Mouse (Mus musculus): ENCODE data around the gene Cfap73. TPM values are rescaled to one million over a fixed set of nuclear protein-coding genes. Genes with fewer than 3 reads are reported as not detected.

The Cfap73 gene
- polyA plus RNA-seq, 1 experiment: 0.15 TPM

DNA sequence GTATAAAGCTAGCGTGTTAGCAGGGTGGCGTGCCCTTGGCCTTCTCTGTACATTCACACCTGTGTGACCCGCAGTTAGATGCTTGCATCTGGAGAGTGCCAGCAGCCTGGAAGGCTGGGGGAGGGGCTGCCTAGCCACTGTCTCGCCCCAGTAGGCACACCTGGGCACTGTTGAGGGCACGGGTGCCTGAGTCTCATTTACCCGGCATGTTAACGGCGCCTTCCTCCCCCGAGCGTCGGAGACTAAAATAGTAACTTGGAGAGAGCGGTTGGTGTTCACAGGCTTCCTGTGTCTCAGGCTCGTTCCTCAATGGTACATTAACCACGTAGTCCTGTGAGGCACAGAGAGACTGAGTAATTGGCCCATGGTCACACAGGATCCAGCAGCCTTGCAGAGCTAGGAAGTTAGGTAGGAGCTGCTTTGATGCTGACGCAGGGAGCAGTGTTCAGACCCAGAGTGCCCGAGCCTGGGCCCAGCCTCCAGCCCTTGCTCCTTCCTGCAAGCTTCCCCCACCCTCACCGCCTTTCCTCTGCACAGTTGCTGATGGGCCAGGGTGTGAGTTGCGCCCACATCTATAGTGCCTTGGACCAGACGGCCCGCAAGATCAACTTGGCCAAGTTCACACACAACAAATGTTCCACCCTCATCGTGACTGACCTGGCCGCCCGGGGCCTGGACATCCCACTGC, 12.8 kb downstream of the Cfap73 start:
- H3K27ac ChIP-seq (ENCODE audit: control insufficient read depth, insufficient read depth, low read length): peak overlapping the region; percentile 96
- peaks cover 37% of the 10 kb centered on the region for H3K36me3 ChIP-seq (ENCODE audit: control insufficient read depth, insufficient read depth, low read length)
- peak; percentile 91 for DNase-seq
- WGBS: 16% methylated on average over 23 of the region's 23 CpGs
- H3K4me1 ChIP-seq (replicated peaks; ENCODE audit: control insufficient read depth, insufficient read depth, low read length): peaks cover 42% of the 10 kb centered on the region
- no peaks in the 10 kb centered on the region for H3K27me3 ChIP-seq (ENCODE audit: control insufficient read depth, insufficient read depth, low read length)
- TF ChIP-seq POLR2A (IDR thresholded peaks at IDR 0.05; ENCODE audit: control insufficient read depth, extremely low read depth, insufficient read depth, low read length, poor library complexity): peak; percentile 70
- TF ChIP-seq CTCF (IDR thresholded peaks at IDR 0.05; ENCODE audit: borderline replicate concordance, control insufficient read depth, extremely low read depth, insufficient read depth, low read length, poor library complexity): no peak
- H3K4me3 ChIP-seq (ENCODE audit: control insufficient read depth, insufficient read depth, low read length): peak overlapping the region; percentile 81

- peak; percentile 94 for DNase-seq
- no peak for TF ChIP-seq POLR2A (IDR thresholded peaks at IDR 0.05; ENCODE audit: control insufficient read depth, extremely low read depth, insufficient read depth, low read length, poor library complexity)
- peak; percentile 97 for TF ChIP-seq CTCF (IDR thresholded peaks at IDR 0.05; ENCODE audit: borderline replicate concordance, control insufficient read depth, extremely low read depth, insufficient read depth, low read length, poor library complexity)
- Histone ChIP-seq H3K27me3 (ENCODE audit: control insufficient read depth, insufficient read depth, low read length) (no peaks in the 10 kb centered on the region), H3K27ac (ENCODE audit: control insufficient read depth, insufficient read depth, low read length) (peak overlapping the region; percentile 96), H3K36me3 (ENCODE audit: control insufficient read depth, insufficient read depth, low read length) (peaks cover 30% of the 10 kb centered on the region), H3K4me3 (ENCODE audit: control insufficient read depth, insufficient read depth, low read length) (peak overlapping the region; percentile 81), H3K4me1 (replicated peaks; ENCODE audit: control insufficient read depth, insufficient read depth, low read length) (peaks cover 42% of the 10 kb centered on the region)
- WGBS: 64% methylated on average over 18 of the region's 18 CpGs
Measured at GRCm38 (mm10) chr5:120620375-120621077, 13.5 kb downstream of the Cfap73 start.

DNA sequence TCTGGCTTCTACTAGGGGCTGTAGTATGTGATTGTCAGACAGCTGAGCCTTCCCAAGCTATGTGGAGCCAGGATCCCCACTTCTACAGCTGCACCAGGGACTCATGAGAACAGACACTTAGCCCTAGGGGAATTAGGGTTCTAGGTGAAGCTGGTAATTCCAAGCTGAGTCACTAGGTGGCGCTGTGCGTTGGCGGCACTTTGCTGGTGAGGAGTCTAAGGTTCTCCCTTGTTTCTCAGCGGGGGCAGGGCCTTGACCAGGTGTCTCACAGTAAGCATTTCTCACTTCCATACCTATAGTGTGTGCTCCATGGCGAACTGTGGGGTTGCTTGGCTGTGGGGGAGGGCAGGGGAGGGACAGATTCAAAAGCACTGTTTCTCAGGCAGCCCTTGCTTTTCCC, 14.8 kb downstream of the Cfap73 start:
- no peak overlapping the region for H3K27ac ChIP-seq (ENCODE audit: control insufficient read depth, insufficient read depth, low read length)
- WGBS: 27% methylated on average over 5 of the region's 5 CpGs
- H3K4me3 ChIP-seq (ENCODE audit: control insufficient read depth, insufficient read depth, low read length): no peak overlapping the region
- DNase-seq: peak; percentile 87
- no peaks in the 10 kb centered on the region for H3K27me3 ChIP-seq (ENCODE audit: control insufficient read depth, insufficient read depth, low read length)
- H3K36me3 ChIP-seq (ENCODE audit: control insufficient read depth, insufficient read depth, low read length): peaks cover 22% of the 10 kb centered on the region
- TF ChIP-seq CTCF (IDR thresholded peaks at IDR 0.05; ENCODE audit: borderline replicate concordance, control insufficient read depth, extremely low read depth, insufficient read depth, low read length, poor library complexity) (peak; percentile 87; the same call in 1 of the 2 replicates), POLR2A (IDR thresholded peaks at IDR 0.05; ENCODE audit: control insufficient read depth, extremely low read depth, insufficient read depth, low read length, poor library complexity) (no peak)
- peaks cover 42% of the 10 kb centered on the region for H3K4me1 ChIP-seq (replicated peaks; ENCODE audit: control insufficient read depth, insufficient read depth, low read length)

GRCm38 (mm10) chr5:120618778-120619177, 15.3 kb downstream of the Cfap73 start:
- Histone ChIP-seq H3K27ac (ENCODE audit: control insufficient read depth, insufficient read depth, low read length) (no peak overlapping the region), H3K36me3 (ENCODE audit: control insufficient read depth, insufficient read depth, low read length) (peaks cover 18% of the 10 kb centered on the region), H3K27me3 (ENCODE audit: control insufficient read depth, insufficient read depth, low read length) (no peaks in the 10 kb centered on the region), H3K4me3 (ENCODE audit: control insufficient read depth, insufficient read depth, low read length) (no peak overlapping the region), H3K4me1 (replicated peaks; ENCODE audit: control insufficient read depth, insufficient read depth, low read length) (peaks cover 44% of the 10 kb centered on the region)
- WGBS: 94% methylated on average over 12 of the region's 12 CpGs
- no peak for DNase-seq
- TF ChIP-seq POLR2A (IDR thresholded peaks at IDR 0.05; ENCODE audit: control insufficient read depth, extremely low read depth, insufficient read depth, low read length, poor library complexity) (no peak), CTCF (IDR thresholded peaks at IDR 0.05; ENCODE audit: borderline replicate concordance, control insufficient read depth, extremely low read depth, insufficient read depth, low read length, poor library complexity) (no peak)

GRCm38 (mm10) chr5:120615903-120616302, 18.1 kb downstream of the Cfap73 start:
- Histone ChIP-seq H3K4me3 (ENCODE audit: control insufficient read depth, insufficient read depth, low read length) (no peak overlapping the region), H3K36me3 (ENCODE audit: control insufficient read depth, insufficient read depth, low read length) (peaks cover 14% of the 10 kb centered on the region), H3K27me3 (ENCODE audit: control insufficient read depth, insufficient read depth, low read length) (no peaks in the 10 kb centered on the region), H3K27ac (ENCODE audit: control insufficient read depth, insufficient read depth, low read length) (no peak overlapping the region), H3K4me1 (replicated peaks; ENCODE audit: control insufficient read depth, insufficient read depth, low read length) (peaks cover 31% of the 10 kb centered on the region)
- TF ChIP-seq POLR2A (IDR thresholded peaks at IDR 0.05; ENCODE audit: control insufficient read depth, extremely low read depth, insufficient read depth, low read length, poor library complexity) (no peak), CTCF (IDR thresholded peaks at IDR 0.05; ENCODE audit: borderline replicate concordance, control insufficient read depth, extremely low read depth, insufficient read depth, low read length, poor library complexity) (no peak)
- DNase-seq: no peak
- WGBS: 98% methylated on average over 4 of the region's 4 CpGs

GRCm38 (mm10) chr5:120612822-120613604, 21.0 kb downstream of the Cfap73 start:
- TF ChIP-seq POLR2A (IDR thresholded peaks at IDR 0.05; ENCODE audit: control insufficient read depth, extremely low read depth, insufficient read depth, low read length, poor library complexity): peak; percentile 99
- peak; percentile 66 for TF ChIP-seq CTCF (IDR thresholded peaks at IDR 0.05; ENCODE audit: borderline replicate concordance, control insufficient read depth, extremely low read depth, insufficient read depth, low read length, poor library complexity)
- Histone ChIP-seq H3K36me3 (ENCODE audit: control insufficient read depth, insufficient read depth, low read length) (no peaks in the 10 kb centered on the region), H3K27ac (ENCODE audit: control insufficient read depth, insufficient read depth, low read length) (peak overlapping the region; percentile 51), H3K4me3 (ENCODE audit: control insufficient read depth, insufficient read depth, low read length) (peak overlapping the region; percentile 64), H3K4me1 (replicated peaks; ENCODE audit: control insufficient read depth, insufficient read depth, low read length) (peaks cover 15% of the 10 kb centered on the region), H3K27me3 (ENCODE audit: control insufficient read depth, insufficient read depth, low read length) (no peaks in the 10 kb centered on the region)
- peak; percentile 100 for DNase-seq
- under 1% methylated on average over 69 of the region's 69 CpGs for WGBS
